Mouse (Mus musculus) kidney, adult 2 months (tissue): ENCODE measurements around the gene Ralgps1.

Source experiments
- CTCF ChIP-seq: fragments of 200-500 bp; conservative IDR thresholded peaks from 2 replicates; pipeline ENCODE4 v1.5.1; 2011; ENCODE audit warnings: low read depth, mild to moderate bottlenecking, control low read depth, low read length, moderate library complexity, mixed read lengths; ENCODE audit not compliant: insufficient read depth, insufficient read length
- POLR2A ChIP-seq: fragments of 200-500 bp; IDR thresholded peaks from one replicate; pipeline ENCODE4 v1.6.1; 2011; ENCODE audit warnings: low read depth, low read length, control low read depth

GRCm38 (mm10) chr2:33267075-33267474 is 104.2 kb downstream of the Ralgps1 start:
- TF ChIP-seq CTCF (no peak), POLR2A (no peak)
